Mouse (Mus musculus) hindbrain, embryonic 16.5 days (tissue): ENCODE measurements at regions not wholly inside any gene's neighbourhood (a gene's known extent, or its start where the extent isn't known, plus 50 kb on each side); places are given as distances from the start of the nearest gene placed in this dataset.

Experiments
- ATAC-seq: fragments of 200-750 bp; cut with Nextera tagmentation; 2 replicates; pipeline ENCODE4 v1.8.0; 2017; ENCODE audit warnings: moderate TSS enrichment, moderate library complexity
- H3K27ac ChIP-seq: fragments of 300-500 bp; sonication (generic); 2 replicates; pipeline ENCODE4 v1.5.1; 2014; ENCODE audit warnings: low read depth, mild to moderate bottlenecking, control low read depth, low read length, moderate library complexity
- H3K27me3 ChIP-seq: fragments of 300-500 bp; sonication (generic); replicated peaks from 2 replicates; pipeline ENCODE4 v1.6.1; 2014; ENCODE audit warnings: low read length; ENCODE audit not compliant: control insufficient read depth, insufficient read depth
- H3K36me3 ChIP-seq: fragments of 300-500 bp; sonication (generic); 2 replicates; pipeline ENCODE4 v1.6.1; 2014; ENCODE audit warnings: mild to moderate bottlenecking, low read length, moderate library complexity, mixed read lengths; ENCODE audit not compliant: control insufficient read depth, insufficient read depth
- H3K4me1 ChIP-seq: fragments of 300-500 bp; sonication (generic); 2 replicates; pipeline ENCODE4 v1.6.1; 2014; ENCODE audit warnings: low read depth, low read length; ENCODE audit not compliant: control insufficient read depth, insufficient read depth
- H3K4me2 ChIP-seq: fragments of 300-500 bp; sonication (generic); 2 replicates; pipeline ENCODE4 v1.6.1; 2014; ENCODE audit warnings: mild to moderate bottlenecking, low read length, control low read depth, moderate library complexity
- H3K4me3 ChIP-seq: fragments of 300-500 bp; sonication (generic); 2 replicates; pipeline ENCODE4 v1.5.1; 2014; ENCODE audit warnings: mild to moderate bottlenecking, low read length, control low read depth, moderate library complexity
- H3K9ac ChIP-seq: fragments of 300-500 bp; sonication (generic); 2 replicates; pipeline ENCODE4 v1.6.1; 2014; ENCODE audit warnings: low read depth, mild to moderate bottlenecking, control low read depth, low read length, moderate library complexity
- H3K9me3 ChIP-seq: fragments of 300-500 bp; sonication (generic); 2 replicates; pipeline ENCODE4 v1.6.1; 2014; ENCODE audit warnings: mild to moderate bottlenecking, low read length, moderate library complexity; ENCODE audit not compliant: control insufficient read depth
- WGBS: fragments of 180-500 bp; shearing (Covaris S2); extraction: QIAGEN DNeasy Blood & Tissue Kit; methylation state at CpG from one replicate; pipeline ENCODE4 v1.1.7; 2014; 5-methylcytosine and 5-hydroxymethylcytosine counted together

DNA sequence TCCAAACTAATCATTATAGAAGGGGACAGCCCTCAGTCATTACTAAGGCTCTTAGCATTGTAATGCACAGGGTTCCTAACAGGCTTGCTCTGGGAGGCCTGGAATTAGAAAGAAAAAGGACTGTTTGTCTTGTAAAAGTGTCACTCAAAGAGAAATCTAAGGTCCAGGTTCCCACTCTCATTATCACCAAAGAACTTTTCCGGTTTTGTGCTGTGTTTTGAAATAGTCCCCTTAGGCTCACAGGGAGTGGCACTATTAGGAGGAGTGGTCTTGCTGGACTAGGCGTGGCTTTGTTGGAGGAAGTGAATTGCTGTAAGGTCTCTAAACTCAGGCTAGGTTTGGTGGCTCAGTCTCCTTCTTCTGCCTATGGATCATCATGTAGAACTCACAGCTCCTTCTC is 161.9 kb upstream of the Ofcc1 start:
- H3K27me3 ChIP-seq = no peaks in the 10 kb centered on the region
- H3K4me1 ChIP-seq = no peaks in the 10 kb centered on the region
- no peak overlapping the region for H3K9ac ChIP-seq
- H3K36me3 ChIP-seq = no peaks in the 10 kb centered on the region
- H3K27ac ChIP-seq = no peak overlapping the region
- no peak overlapping the region for H3K4me3 ChIP-seq
- WGBS = 59% methylated on average over 2 of the region's 2 CpGs
- ATAC-seq = no peak
- no peak overlapping the region for H3K4me2 ChIP-seq
- H3K9me3 ChIP-seq = no peaks in the 10 kb centered on the region

DNA sequence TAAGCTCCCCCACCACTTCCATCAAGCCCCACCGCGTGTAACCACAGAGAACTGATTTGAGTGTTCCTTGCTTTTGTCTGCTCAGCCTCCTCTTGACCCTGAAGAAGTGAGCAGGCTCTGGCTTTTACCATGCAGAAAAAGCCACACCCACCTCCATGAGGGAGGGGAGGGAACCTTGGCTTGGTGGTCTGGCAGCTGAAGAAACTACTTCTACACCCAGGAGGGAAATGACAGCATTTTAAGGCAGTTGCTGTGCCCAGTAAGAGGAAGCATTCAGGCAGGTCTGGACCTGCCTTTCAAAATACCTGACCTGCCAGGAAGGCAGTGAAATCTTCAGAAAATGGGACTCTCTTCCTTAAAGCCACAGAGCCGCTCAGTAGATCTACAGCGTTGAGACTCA is 156.9 kb upstream of the Ofcc1 start:
- ATAC-seq = no peak
- H3K27ac ChIP-seq = no peak overlapping the region
- H3K9ac ChIP-seq = no peak overlapping the region
- H3K4me1 ChIP-seq = no peaks in the 10 kb centered on the region
- 67% methylated on average over 4 of the region's 4 CpGs for WGBS
- H3K27me3 ChIP-seq = no peaks in the 10 kb centered on the region
- H3K4me3 ChIP-seq = no peak overlapping the region
- H3K9me3 ChIP-seq = no peaks in the 10 kb centered on the region
- no peak overlapping the region for H3K4me2 ChIP-seq
- H3K36me3 ChIP-seq = no peaks in the 10 kb centered on the region

DNA sequence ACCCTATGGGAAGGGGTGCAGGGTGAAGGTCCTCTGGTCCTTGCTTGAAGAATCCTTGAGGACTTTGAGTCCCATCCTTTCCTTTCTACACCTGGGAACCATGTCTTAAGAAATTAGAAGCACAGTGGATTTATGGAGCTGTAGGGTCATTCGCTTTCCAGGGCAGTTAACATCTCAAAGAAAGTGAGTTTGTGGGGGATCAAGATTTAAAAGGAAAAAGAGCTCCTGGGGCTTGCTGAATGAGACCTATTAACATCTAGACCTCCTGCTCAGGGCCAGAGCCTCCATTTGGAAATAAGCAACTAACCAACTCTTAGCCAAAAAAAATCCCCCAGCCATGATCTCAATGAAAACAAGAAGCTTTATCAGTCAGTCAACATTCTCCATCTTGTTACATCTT is 148.0 kb upstream of the Ofcc1 start:
- Histone ChIP-seq H3K27ac (no peak overlapping the region), H3K9me3 (no peaks in the 10 kb centered on the region), H3K4me2 (no peak overlapping the region), H3K36me3 (no peaks in the 10 kb centered on the region), H3K4me1 (no peaks in the 10 kb centered on the region), H3K4me3 (no peak overlapping the region), H3K9ac (no peak overlapping the region), H3K27me3 (no peaks in the 10 kb centered on the region)
- WGBS = 41% methylated on average over 1 of the region's 1 CpGs
- ATAC-seq = no peak

DNA sequence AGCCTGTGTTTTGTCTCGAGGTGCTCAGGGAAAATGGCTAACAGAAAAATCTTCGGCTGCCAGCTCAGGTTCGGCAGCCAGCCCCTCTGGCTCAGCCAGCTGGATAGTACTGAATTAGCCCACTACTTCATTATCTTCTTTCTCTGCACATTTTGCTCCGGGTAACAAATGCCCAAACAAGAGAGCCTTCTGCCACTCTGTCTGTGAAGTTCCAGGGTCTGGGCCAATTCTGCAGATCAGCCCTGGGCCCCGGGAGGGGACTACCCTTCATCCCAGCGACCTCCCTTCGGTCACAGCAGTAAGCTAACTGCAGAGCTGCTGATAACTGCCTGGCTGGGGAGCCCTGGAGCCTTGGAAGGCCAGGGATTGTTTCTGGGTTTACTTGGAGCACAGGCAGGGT is 119.6 kb upstream of the Ofcc1 start:
- Histone ChIP-seq H3K27ac (no peak overlapping the region), H3K4me2 (no peak overlapping the region), H3K9me3 (no peaks in the 10 kb centered on the region), H3K4me3 (no peak overlapping the region), H3K27me3 (no peaks in the 10 kb centered on the region), H3K9ac (no peak overlapping the region), H3K36me3 (no peaks in the 10 kb centered on the region), H3K4me1 (peaks cover 3% of the 10 kb centered on the region)
- 40% methylated on average over 7 of the region's 7 CpGs for WGBS
- ATAC-seq = peak; percentile 65

DNA sequence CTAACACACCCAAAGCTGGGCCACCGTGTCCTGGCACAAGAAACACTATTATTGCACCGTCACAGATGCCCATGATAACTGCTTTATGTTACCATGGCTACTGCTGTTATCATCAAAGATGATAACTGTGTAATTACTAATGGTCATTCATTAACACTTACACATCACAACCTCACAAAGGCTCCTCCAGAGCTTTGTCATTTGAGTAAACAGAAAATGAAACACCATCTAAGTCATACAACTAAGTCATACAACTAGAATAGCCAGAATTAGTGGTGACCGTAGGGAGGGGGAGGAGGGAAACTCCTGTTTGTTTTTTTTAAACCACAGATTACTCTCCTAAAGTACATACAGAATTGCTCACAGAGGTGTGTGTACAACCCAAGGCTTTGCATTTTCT is 111.4 kb upstream of the Ofcc1 start:
- Histone ChIP-seq H3K4me2 (no peak overlapping the region), H3K9ac (no peak overlapping the region), H3K9me3 (no peaks in the 10 kb centered on the region), H3K4me1 (no peaks in the 10 kb centered on the region), H3K27me3 (no peaks in the 10 kb centered on the region), H3K27ac (no peak overlapping the region), H3K4me3 (no peak overlapping the region), H3K36me3 (no peaks in the 10 kb centered on the region)
- no peak for ATAC-seq
- WGBS = 83% methylated on average over 3 of the region's 3 CpGs

DNA sequence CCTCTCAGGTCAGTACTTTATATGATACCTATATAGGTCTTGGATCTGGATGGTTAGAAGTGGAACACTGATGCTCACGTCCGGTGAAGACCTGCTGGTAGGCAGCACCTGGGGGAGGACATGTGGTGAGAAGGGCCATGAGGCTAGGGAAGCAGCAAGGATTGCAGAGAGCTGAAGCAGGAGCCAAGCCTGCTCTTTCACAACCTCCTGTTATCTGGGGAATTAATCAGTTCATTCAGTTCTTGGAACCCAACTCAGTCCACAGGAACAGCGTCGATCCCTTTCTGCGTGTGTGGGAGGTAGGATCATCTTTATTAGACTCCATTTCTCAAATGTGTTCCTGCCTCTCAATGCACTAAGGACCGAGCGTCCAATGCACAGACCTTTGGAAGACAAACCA is 107.9 kb upstream of the Ofcc1 start:
- 90% methylated on average over 7 of the region's 7 CpGs for WGBS
- ATAC-seq = no peak
- Histone ChIP-seq H3K9me3 (no peaks in the 10 kb centered on the region), H3K9ac (no peak overlapping the region), H3K36me3 (no peaks in the 10 kb centered on the region), H3K4me2 (no peak overlapping the region), H3K27ac (no peak overlapping the region), H3K27me3 (no peaks in the 10 kb centered on the region), H3K4me3 (no peak overlapping the region), H3K4me1 (no peaks in the 10 kb centered on the region)

DNA sequence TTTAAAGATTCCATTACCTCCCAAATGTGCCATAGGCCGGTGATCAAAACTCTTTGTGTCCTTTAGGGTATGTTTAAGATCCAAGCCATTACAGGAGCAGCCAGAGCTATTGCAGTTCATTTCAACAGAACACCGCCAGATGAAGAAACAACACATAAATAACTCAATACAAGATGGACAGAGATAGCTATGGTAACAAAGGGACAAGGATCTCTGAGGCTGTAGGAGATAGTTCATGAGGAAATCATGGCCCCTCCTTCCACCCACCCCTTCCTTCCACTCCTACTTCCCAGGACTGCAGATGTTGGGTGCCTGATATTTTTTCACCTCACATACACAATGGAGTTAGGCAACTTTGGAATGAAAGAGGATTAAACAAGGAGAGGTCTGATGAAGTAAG is 92.1 kb upstream of the Ofcc1 start:
- Histone ChIP-seq H3K9ac (no peak overlapping the region), H3K27ac (no peak overlapping the region), H3K36me3 (no peaks in the 10 kb centered on the region), H3K27me3 (no peaks in the 10 kb centered on the region), H3K4me3 (no peak overlapping the region), H3K9me3 (no peaks in the 10 kb centered on the region), H3K4me2 (no peak overlapping the region), H3K4me1 (no peaks in the 10 kb centered on the region)
- 93% methylated on average over 2 of the region's 2 CpGs for WGBS
- ATAC-seq = no peak

DNA sequence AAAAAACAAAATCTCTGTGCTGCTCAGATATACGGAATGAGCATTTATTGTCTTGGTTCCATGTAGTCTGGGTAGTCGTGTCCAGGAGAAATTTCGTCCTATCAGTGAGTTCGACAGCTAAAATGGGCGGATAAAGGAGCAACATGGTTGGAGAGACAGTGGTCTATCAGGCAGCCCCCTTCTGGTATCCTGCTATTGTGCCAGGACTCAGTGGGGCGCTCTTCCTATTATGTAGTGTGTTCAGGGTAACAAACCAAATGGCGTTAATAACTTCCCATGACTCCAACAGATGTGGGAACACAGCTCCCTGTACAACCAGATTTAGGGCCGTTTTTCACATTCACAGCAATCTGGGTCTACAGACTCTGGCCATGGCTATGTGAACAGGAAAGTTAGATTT is 68.6 kb upstream of the Ofcc1 start:
- no peak overlapping the region for H3K9ac ChIP-seq
- no peaks in the 10 kb centered on the region for H3K9me3 ChIP-seq
- H3K36me3 ChIP-seq = no peaks in the 10 kb centered on the region
- H3K27ac ChIP-seq = no peak overlapping the region
- WGBS = 78% methylated on average over 8 of the region's 8 CpGs
- no peak overlapping the region for H3K4me2 ChIP-seq
- no peak for ATAC-seq
- H3K4me1 ChIP-seq = no peaks in the 10 kb centered on the region
- H3K27me3 ChIP-seq = no peaks in the 10 kb centered on the region
- H3K4me3 ChIP-seq = no peak overlapping the region

DNA sequence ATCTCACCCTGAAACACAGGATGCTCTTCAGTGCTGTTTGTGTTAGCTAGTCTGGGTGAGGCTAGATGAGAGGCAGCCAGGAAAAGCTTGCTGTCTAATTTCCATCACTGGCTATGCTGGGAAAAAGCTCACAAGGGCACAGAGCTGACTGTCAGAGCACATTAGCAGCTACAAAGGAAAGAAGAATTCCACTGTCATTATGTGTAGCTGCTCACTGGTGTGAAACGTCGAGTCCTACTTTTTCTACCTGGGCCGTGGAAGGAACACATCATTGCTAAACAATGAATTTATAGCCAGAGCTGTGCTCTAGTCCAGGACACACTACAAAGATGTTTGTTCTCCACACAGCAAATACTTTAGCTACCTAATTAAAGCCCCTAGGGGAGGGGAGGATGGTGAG is 61.8 kb upstream of the Ofcc1 start:
- Histone ChIP-seq H3K36me3 (no peaks in the 10 kb centered on the region), H3K4me2 (no peak overlapping the region), H3K9ac (no peak overlapping the region), H3K27ac (no peak overlapping the region), H3K4me3 (no peak overlapping the region), H3K27me3 (no peaks in the 10 kb centered on the region), H3K4me1 (no peaks in the 10 kb centered on the region), H3K9me3 (no peaks in the 10 kb centered on the region)
- 49% methylated on average over 3 of the region's 3 CpGs for WGBS
- ATAC-seq = no peak

DNA sequence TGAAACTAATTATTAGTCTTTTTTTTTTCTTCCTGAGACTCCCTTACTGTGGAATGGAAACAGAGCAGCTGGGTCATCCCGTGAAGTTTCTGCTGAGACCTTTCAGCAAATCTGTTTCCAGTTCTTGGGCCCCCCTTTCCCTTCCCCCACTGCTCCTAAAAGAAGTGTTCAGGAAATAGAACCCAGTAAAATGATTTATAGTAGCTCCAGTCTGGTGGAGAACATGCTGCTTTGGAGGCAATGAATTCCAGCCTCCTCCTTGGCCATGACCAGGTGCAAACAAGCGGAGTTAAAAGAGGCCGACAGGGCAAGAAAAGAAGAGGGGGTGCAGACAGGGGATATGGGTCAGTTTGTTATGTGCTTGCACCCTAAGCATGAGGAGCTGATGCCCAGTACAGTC is 56.6 kb upstream of the Ofcc1 start:
- Histone ChIP-seq H3K9ac (no peak overlapping the region), H3K27ac (no peak overlapping the region), H3K4me2 (no peak overlapping the region), H3K4me3 (no peak overlapping the region), H3K9me3 (no peaks in the 10 kb centered on the region), H3K36me3 (no peaks in the 10 kb centered on the region), H3K4me1 (no peaks in the 10 kb centered on the region), H3K27me3 (no peaks in the 10 kb centered on the region)
- WGBS = 80% methylated on average over 3 of the region's 3 CpGs
- no peak for ATAC-seq
